Mouse (Mus musculus) T-cell, adult 2 months (primary cell): ENCODE results near the gene Dcaf15.

Source experiments
- DNase-seq: peaks from one replicate; pipeline ENCODE4 v3.0.0; 2022; ENCODE audit warnings: low spot score

Gene Dcaf15

GRCm38 (mm10) chr8:84066291-84066930 lies 38.2 kb downstream of the Dcaf15 start, which contains the start of gene Rfx1:
Rfx1 (plus strand) TSS chr8:84066834.
- DNase-seq: peak; percentile 100

- no peak for DNase-seq
These were observed 39.0 kb downstream of the Dcaf15 start for GRCm38 (mm10) chr8:84065457-84066072.

- DNase-seq: no peak
These were observed 39.5 kb downstream of the Dcaf15 start, which contains the start of gene Gm10643 for GRCm38 (mm10) chr8:84065037-84065436. Gm10643 (minus strand) TSS chr8:84065137.

- peak; percentile 78 for DNase-seq
These were observed 40.5 kb downstream of the Dcaf15 start for GRCm38 (mm10) chr8:84063861-84064610.

- DNase-seq: no peak
These were observed 44.3 kb downstream of the Dcaf15 start for GRCm38 (mm10) chr8:84060245-84060644.

- no peak for DNase-seq
These were observed 45.3 kb downstream of the Dcaf15 start for GRCm38 (mm10) chr8:84059226-84059625.

GRCm38 (mm10) chr8:84057827-84058226 lies 46.7 kb downstream of the Dcaf15 start:
- DNase-seq: no peak

- DNase-seq: no peak
These were observed 51.3 kb downstream of the Dcaf15 start for GRCm38 (mm10) chr8:84053229-84053628.

- no peak for DNase-seq
These were observed 51.8 kb downstream of the Dcaf15 start for GRCm38 (mm10) chr8:84052746-84053145.

- DNase-seq: no peak
These were observed 56.4 kb downstream of the Dcaf15 start for GRCm38 (mm10) chr8:84048171-84048570.
